Mouse (Mus musculus): ENCODE data around the gene Tspoap1.

Tspoap1 gene

DNA sequence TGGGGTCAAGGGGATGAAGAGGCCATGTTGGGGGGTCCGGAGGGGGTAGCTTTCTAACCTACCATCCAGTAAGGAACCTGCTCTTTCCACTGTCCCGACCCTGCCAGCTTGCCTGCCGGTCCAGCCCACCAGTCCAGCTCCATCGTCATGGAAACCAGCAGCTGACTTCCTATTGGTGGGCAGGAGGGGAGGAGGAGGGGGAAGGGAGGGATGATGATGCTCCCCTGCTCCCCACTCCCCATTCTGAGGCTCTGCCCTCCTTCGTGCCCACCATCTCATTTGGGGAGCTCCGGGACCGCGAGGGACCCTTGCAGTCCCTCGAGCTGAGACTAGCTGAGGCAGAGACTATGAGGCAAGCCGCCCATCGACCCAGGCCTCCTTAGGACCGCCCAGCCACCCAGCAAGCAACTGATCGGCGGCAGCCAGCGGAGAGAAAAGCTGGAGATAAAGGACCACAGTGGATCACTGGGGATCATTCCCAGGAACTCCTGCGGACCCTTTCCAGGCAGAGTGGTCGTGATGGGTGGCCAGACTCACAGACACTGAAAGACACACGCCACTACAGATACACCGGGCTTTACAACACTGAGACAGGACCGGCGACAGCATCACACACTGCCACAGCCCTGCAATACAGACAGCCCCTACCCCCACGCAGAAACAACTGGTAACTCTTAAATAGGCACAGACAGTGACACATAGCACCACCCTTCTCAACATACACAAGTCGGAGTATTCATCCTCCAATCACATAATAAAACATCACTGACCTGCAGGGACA, at the start of gene Tspoap1:
Tspoap1 (plus strand) TSS at position 241 of the 781 bp plus-strand sequence.
- DNase-seq (ENCODE audit: extremely low read depth, low read depth), result peak; percentile 51

DNA sequence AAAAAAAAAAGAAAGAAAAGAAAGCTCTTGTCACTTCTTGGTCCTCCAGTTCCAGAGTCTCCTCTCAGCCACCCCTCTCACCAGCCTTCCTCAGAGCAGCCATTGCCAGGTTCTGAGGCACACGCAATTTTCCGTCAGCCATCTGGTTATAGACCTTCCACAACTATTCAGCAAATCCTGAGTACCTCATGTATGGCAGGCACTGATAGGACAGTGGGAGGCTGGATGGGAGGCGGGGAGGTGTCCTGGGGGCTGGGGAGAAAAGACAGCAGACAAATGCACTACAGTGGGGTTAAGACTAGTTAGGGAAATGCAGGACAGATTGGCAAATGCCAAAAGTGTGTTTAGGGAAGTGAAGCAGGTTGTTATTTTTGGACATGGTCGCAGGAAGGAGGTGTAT, 48.2 kb upstream of the Tspoap1 start:
- DNase-seq (ENCODE audit: extremely low read depth, low read depth), result no peak

GRCm38 (mm10) chr11:87715999-87716398, 44.3 kb upstream of the Tspoap1 start:
- no peak for DNase-seq (ENCODE audit: extremely low read depth, low read depth)

- no peak for DNase-seq (ENCODE audit: extremely low read depth, low read depth)
Observed at GRCm38 (mm10) chr11:87719526-87719925, 40.8 kb upstream of the Tspoap1 start.

DNA sequence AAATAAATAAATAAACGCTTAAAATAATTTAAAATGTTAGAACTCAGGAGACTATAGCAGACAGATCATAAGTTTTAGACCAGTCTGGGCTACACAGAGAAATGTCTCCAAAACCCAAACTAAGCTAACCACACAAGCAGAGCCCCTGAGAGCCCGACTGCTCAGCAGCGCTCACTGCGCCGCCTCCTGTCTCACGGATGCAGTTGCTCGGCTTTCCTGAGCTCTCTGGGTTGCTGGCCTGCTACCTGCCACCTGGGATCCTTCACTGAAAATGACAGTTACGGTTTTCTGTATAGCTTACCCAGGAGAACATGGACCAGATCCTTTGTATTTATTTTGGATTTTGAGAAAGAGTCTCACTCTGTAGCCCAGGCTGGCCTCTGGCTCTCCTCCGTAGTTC, 40.0 kb upstream of the Tspoap1 start:
- no peak for DNase-seq (ENCODE audit: extremely low read depth, low read depth)

DNA sequence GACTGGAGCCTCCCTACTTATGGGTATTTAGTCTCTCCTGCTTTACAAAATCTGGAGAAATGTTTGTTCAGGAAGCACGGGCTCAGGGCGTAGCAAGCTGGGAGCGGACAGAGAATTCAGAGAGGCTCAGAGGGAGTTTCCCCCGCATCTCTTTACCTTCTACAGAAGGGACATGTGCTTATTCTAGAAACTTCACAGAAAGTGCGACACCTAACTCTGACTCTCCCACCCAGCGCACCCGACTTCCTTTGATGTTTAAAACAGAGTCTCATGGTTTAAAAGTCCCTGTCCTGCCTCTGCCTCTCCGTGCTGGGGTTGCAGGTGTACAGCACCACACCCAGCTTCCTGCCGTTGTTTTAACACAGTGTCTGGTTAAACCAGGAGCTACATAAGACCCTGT, 39.5 kb upstream of the Tspoap1 start:
- DNase-seq (ENCODE audit: extremely low read depth, low read depth), result no peak

DNA sequence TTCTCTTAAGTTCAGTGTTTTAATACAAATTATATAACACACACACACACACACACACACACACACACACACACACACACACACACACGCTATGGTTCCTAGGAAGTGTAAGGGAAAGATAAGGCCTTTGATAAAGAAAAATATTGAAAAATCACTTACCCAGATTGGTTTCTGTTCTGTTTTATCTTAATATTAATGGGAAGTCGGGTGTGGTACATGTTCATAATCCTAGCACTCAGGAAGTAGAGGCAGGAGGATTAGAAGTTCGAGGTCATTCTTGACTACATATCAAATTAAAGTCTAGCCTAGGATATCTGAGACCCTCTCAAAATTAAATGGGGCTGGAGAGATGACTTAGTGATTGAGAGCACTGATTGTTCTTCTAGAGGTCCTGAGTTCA, 38.2 kb upstream of the Tspoap1 start:
- DNase-seq (ENCODE audit: extremely low read depth, low read depth), result no peak

DNA sequence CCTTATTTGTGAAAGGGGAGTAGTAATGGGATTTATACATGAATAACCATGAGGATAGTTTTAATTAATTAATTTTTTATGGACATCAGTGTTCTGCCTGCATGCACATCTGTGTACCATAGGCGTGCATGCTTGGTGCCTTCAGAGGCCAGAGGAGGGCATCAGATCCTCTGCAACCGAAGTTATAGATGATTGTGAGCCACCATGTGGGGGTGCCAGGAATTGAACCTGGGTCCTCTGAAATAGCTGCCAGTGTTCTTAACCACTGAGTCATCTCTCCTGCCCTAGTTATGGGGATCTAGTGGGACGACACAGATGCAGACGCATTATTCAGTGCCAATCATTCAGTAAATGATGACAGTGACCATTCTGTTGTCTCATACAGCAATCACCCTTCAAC, 37.5 kb upstream of the Tspoap1 start:
- DNase-seq (ENCODE audit: extremely low read depth, low read depth), result no peak

- no peak for DNase-seq (ENCODE audit: extremely low read depth, low read depth)
Observed at GRCm38 (mm10) chr11:87725515-87725914, 34.8 kb upstream of the Tspoap1 start.

- DNase-seq (ENCODE audit: extremely low read depth, low read depth), result peak; percentile 99
Observed at GRCm38 (mm10) chr11:87725964-87726562, 34.3 kb upstream of the Tspoap1 start.

DNA sequence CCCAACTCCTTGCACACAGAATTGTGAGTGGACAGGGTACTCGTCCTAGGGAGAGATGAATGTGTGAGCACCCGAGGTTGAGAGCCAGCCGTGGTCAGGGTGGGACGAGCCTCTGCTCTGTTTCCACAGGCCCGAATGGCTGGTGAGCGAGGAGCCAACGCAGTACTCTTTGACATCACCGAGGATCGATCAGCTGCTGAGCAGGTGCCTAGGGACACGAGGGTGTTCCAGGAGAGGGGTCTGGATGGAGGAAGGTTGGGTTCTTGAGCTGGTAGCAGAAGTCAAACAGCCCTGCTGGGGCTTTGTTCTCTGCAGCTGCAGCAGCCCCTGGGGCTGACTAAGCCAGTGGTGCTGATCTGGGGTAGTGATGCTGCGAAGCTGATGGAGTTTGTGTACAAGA, 33.3 kb upstream of the Tspoap1 start:
- DNase-seq (ENCODE audit: extremely low read depth, low read depth), result no peak

DNA sequence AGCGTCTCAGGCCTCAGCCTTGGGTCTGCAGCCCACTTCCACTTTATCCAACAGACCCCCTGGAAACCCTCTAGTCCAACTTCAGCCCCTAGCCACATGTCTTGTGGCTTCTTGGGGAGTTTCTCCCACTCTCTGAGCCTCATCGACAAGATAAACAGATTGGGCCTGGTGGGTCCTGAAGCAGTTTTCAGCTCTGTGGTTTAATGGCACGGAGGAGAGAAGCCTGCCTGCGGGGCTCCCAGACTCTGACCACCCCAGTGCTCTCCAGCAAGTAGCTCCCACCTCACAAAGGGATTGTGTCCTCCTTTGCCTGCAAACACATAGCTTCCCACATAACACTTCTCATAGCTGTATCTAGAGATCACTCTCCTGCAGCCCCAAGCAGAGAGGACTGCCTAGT, 32.9 kb upstream of the Tspoap1 start:
- DNase-seq (ENCODE audit: extremely low read depth, low read depth), result no peak

- DNase-seq (ENCODE audit: extremely low read depth, low read depth), result no peak
Observed at GRCm38 (mm10) chr11:87728850-87729592, 31.3 kb upstream of the Tspoap1 start.

DNA sequence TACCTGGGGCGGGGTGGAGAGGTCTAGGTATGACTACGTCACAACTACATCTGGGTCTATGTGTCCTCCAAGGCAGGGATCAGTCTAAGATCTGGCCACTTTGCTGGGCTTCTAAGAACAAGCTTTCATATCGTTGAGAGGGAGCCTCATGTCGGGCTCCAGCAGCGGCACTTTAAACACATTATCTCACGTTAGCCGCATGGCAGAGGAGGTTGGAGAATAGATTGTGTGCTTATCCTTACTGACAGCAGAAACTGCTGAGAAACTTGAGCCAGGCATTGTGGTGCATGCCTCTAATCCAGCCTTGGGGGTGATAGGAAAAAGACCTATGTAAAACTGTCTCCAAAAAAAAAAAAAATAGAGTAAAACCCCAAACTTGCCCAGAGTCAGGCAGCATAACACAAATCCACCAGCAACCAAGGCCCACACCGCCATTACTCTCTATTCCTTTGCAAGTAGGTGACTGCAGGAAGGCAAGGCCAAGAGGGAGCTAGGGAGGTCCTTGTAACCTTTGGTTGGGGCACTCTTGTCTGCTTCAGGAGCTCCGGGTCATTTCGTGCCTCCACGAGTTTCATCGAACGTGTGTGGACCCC, 30.7 kb upstream of the Tspoap1 start:
- no peak for DNase-seq (ENCODE audit: extremely low read depth, low read depth)

- DNase-seq (ENCODE audit: extremely low read depth, low read depth), result no peak
Observed at GRCm38 (mm10) chr11:87730652-87731310, 29.6 kb upstream of the Tspoap1 start.

GRCm38 (mm10) chr11:87734346-87734745, 26.0 kb upstream of the Tspoap1 start:
- no peak for DNase-seq (ENCODE audit: extremely low read depth, low read depth)

DNA sequence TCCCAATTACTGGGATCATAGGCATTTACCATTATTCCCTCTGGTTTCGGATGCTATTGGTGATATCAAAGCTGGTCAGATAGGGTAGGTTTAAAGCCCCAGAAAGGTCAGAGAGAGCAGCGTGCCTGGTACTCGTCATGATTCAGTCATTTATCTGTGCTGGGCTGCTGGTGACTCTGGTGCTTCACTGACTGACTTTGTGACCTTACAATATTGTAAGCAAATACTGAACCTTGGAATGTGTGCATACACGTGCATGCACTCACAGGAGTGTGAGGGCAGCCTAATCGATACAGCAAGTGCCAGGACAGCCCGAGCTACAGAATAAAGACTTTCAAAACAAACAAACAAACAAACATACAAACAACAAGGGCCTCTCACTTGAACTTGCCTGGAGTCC, 24.6 kb upstream of the Tspoap1 start:
- DNase-seq (ENCODE audit: extremely low read depth, low read depth), result no peak

- DNase-seq (ENCODE audit: extremely low read depth, low read depth), result no peak
Observed at GRCm38 (mm10) chr11:87736647-87737134, 23.6 kb upstream of the Tspoap1 start.

- peak; percentile 81 for DNase-seq (ENCODE audit: extremely low read depth, low read depth)
Observed at GRCm38 (mm10) chr11:87737175-87737740, 23.1 kb upstream of the Tspoap1 start, which contains the start of gene Supt4a. Supt4a (plus strand) TSS chr11:87737552.

DNA sequence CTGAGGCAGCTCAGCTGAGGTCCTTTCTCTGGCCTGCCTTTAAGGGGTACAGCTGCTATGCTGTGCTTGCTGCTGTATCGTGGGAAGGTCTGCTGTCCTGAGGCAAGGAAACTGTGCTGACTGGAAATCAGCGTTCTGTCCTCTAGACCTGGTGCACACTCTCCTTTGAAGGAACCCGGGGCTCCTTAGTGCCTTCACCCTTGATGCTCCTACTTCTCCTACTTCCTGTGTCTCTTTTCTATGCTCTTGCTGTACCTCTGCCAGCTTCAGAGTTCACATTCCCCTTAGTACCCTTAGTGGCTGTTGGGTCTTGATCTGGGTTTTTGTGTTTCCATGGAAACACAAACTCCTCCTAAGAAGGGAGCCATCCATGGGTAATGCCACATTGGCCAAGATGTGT, 16.6 kb upstream of the Tspoap1 start:
- no peak for DNase-seq (ENCODE audit: extremely low read depth, low read depth)

- no peak for DNase-seq (ENCODE audit: extremely low read depth, low read depth)
Observed at GRCm38 (mm10) chr11:87744964-87745363, 15.4 kb upstream of the Tspoap1 start.
